ENCODE assay signal across 16 mouse cellular contexts in the genomic region with DNA sequence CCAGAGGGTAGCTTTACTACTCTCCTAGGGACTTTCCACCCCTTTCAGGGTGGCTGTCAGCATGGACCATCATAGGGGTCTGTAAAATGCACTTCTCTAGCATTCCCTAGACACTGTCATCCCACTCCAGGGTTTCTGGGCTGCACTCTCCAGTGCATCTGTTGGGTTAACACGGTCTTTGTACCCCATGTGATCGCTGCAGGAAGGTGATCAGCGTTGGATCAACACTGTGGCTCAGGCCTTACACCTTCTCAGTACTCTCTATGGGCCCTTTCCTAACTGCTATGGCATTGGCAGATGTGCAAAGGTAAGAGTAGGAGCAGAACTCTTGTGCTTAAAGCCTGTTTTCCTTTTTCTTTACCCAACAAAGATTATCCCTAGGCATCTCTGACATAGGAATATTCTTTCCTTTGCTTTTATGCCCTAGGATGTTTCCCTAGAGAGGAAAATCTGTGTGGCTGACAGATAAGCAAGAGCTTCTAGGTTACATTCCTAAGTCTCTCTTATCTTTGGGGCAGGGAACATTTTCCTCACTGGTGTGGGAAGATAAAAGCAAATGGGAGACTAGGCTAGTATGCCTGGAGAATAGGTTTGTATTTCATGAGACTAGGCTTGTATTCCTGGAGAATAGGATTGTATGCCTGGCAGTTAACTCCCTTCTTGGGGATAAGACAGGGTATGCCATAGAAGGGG.
"Had no signal": no experiment of that assay in that cellular context is flagged by ENCODE, and none has a peak within 500 bp of the region (broad histone marks: within the 10 kb centered on the region; RNA-seq: fewer than 3 reads in every experiment).

No protein-coding gene starts in this region.

- H3K27me3 ChIP-seq: neural tube, embryonic 15.5 days; stomach, embryonic 15.5 days had no signal

- H3K27ac ChIP-seq: kidney, postnatal 0 days; layer of hippocampus, adult 2 months; midbrain, embryonic 10.5 days; neural tube, embryonic 15.5 days; stomach, embryonic 15.5 days had no signal

- H3K9ac ChIP-seq: neural tube, embryonic 15.5 days; stomach, embryonic 15.5 days had no signal

- H3K4me3 ChIP-seq: layer of hippocampus, adult 2 months; midbrain, embryonic 10.5 days; myocyte; neural tube, embryonic 15.5 days; stomach, embryonic 15.5 days had no signal

- H3K4me1 ChIP-seq: midbrain, embryonic 10.5 days; neural tube, embryonic 15.5 days; stomach, embryonic 15.5 days had no signal

- DNase-seq: kidney, adult 9 months; kidney, postnatal 4 days; lung, adult 2 months; lung, postnatal 4 days; midbrain, embryonic 14.5 days; right cerebral cortex, adult 18-20 months; right cerebral cortex, postnatal 25 days; spleen, adult 18-20 months; thymus, adult 2 months; thymus, postnatal 25 days had no signal

- H3K4me2 ChIP-seq: neural tube, embryonic 15.5 days; stomach, embryonic 15.5 days had no signal

- H3K9me3 ChIP-seq: midbrain, embryonic 10.5 days; neural tube, embryonic 15.5 days; stomach, embryonic 15.5 days had no signal
